Mouse (Mus musculus) thymus, postnatal 14 days (tissue): ENCODE data around the gene Ccdc78.

Experiments
- DNase-seq: peaks from one replicate; pipeline ENCODE4 v3.0.0; 2021

The Ccdc78 gene

GRCm38 (mm10) chr17:25817662-25818061 is 31.3 kb downstream of the Ccdc78 start:
- DNase-seq: no peak

GRCm38 (mm10) chr17:25818851-25819780 is 32.7 kb downstream of the Ccdc78 start:
- DNase-seq: no peak

GRCm38 (mm10) chr17:25823452-25823851 is 37.1 kb downstream of the Ccdc78 start, which contains the start of gene Wdr24:
Gene Wdr24, plus strand, starts transcription at chr17:25823627.
- DNase-seq: peak; percentile 83

- no peak for DNase-seq
Measured at GRCm38 (mm10) chr17:25824362-25825142, 38.2 kb downstream of the Ccdc78 start.

DNA sequence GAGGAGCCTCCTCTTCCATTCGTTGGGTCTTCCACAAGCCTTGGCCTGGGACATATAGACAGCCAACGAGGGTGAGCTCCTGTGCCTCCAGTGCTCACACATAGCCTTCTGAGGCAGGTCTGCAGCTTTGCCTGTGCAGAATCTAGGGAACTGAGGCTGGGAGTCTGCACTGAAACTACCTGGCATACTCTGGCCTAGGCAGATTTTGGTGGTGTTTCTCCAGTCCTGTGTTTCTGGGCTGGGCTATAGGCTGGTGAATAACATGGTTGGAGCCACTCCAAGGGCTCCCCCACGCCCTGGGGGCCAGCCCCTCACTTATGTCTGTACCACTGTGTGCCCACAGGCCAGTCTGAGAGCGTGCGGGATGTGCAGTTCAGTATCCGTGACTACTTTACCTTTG is 38.9 kb downstream of the Ccdc78 start:
- no peak for DNase-seq

- no peak for DNase-seq
Measured at GRCm38 (mm10) chr17:25825984-25826570, 39.7 kb downstream of the Ccdc78 start.

DNA sequence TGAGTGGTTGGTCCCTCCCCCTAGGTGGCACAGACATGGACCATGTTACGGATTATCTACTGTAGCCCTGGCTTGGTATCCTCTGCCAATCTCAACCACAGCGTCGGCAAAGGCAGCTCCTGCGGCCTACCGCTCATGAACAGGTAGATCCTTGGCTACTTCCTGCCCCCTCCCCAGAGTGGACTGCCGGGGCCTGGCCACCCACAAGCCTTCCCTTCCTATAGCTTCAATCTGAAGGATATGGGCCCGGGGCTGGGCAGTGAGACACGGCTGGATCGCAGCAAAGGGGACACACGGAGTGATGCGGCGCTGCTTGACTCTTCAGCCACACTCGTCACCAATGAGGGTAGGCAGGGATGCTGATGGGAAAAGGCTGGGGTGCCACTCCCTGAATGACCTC is 40.6 kb downstream of the Ccdc78 start:
- DNase-seq: no peak

GRCm38 (mm10) chr17:25827546-25828222 is 41.3 kb downstream of the Ccdc78 start:
- DNase-seq: no peak

DNA sequence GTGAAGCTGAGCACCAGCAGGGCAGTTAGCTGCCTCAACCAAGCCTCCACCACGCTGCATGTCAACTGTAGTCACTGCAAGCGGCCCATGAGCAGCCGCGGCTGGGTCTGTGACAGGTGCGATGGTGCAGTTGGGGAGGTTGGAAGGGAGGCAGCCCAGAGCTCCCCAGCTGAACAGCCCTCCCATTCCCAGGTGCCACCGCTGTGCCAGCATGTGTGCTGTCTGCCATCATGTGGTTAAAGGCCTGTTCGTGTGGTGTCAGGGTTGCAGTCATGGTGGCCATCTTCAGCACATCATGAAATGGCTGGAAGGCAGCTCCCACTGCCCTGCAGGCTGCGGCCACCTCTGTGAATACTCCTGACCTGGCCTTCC is 41.8 kb downstream of the Ccdc78 start:
- peak; percentile 43 for DNase-seq

DNA sequence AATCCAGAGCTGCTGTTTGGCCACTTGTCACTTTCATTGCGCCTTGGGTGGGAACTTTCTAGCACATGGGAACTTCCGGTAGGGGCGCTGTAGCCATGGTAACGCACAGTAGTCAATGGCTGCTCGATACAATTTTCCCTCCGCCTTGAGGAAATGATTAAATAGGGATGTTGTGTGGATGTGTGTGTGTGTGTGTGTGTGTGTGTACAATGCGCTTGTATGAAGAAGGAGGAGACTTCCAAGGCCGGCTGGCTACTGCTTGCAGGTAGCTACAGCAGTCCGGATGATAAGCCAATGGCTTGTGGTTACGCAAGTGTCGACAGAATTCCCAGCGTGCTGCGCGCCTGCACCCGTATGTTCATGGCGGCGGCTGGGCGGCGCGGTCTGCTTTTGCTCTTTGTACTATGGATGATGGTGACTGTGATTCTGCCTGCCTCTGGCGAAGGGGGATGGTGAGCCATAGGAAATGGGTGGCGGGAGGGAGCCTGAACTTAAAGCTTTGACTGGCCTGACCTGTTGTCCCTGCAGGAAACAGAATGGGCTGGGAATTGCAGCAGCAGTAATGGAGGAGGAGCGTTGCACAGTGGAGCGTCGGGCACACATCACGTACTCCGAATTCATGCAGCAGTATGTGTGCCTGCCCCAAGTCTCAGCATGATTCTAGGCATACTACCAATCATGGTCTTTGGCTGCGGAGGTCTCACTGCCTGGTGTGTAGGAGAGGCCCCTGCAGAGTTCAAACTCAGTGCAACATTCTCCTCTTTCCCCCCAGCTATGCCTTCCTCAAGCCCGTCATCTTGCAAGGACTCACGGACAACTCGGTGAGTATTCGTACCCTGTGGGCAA is 42.6 kb downstream of the Ccdc78 start, which contains the start of gene Jmjd8:
Gene Jmjd8 (plus strand): TSS at position 156 of the 846 bp plus-strand sequence.
- DNase-seq: peak; percentile 81

GRCm38 (mm10) chr17:25829558-25830017 is 43.2 kb downstream of the Ccdc78 start:
- no peak for DNase-seq

DNA sequence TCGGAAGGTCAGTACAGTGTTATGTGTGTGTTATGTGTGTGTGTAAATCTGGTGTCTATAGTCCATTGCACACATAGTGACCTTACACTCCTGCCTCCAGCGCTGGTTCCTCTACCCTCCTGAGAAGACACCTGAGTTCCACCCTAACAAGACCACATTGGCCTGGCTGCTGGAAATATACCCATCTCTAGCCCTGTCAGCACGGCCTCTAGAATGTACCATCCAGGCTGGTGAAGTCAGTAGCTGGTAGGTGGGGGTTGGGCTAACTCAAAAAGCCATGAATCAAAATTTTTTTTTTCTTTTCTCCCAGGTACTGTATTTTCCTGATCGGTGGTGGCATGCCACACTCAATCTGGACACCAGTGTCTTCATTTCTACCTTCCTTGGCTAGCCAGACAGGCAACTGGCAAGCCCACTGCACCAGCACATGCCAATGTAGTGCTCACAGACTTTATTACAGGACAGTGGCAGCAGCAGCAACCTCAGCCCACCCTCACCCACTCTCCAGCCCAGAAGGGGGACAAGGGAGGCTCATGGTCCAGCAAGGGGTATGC is 43.9 kb downstream of the Ccdc78 start:
- DNase-seq: no peak

DNA sequence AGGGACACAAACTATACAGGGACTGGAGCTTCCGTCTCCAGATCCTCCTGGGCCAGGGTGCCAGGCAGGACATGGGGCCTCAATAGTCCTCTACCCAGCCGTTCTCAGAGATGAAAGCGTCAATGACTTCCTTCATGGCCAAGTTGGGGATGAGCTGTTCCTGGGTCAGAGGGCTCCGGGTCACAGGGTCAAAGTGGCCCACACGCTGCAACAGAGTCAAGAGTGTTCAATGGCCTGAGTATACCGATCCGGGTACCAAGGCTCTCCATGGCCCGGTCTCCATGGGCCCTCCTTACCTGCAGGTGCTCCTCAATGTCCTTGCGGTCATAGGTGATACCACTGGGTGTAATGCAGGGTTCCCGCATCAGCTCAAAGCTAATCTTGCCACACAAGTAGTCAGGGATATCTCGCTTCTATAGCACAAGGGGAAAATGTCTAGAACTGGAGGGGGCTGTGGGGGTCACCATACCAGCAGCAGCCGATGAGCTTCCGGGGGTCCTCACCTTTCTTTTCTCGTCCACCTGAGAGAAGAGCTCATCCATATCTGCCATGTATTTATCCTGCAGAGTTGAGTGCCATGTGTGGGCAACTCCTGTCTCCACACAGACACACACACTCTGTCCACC is 44.5 kb downstream of the Ccdc78 start:
- no peak for DNase-seq

- DNase-seq: no peak
Measured at GRCm38 (mm10) chr17:25831451-25832281, 45.3 kb downstream of the Ccdc78 start.

GRCm38 (mm10) chr17:25832436-25833290 is 46.3 kb downstream of the Ccdc78 start:
- peak; percentile 98 for DNase-seq

- peak; percentile 69 for DNase-seq
Measured at GRCm38 (mm10) chr17:25833291-25833663, 46.9 kb downstream of the Ccdc78 start, which contains the start of gene Stub1. Gene Stub1, minus strand, starts transcription at chr17:25833404.

- DNase-seq: no peak
Measured at GRCm38 (mm10) chr17:25833961-25834594, 47.7 kb downstream of the Ccdc78 start.

GRCm38 (mm10) chr17:25834595-25835222 is 48.3 kb downstream of the Ccdc78 start:
- no peak for DNase-seq
